Mouse (Mus musculus) megakaryocyte, embryonic 14.5 days (primary cell): Measurements from ENCODE around the gene Ndufv1.

ENCODE experiments used
- FLI1 ChIP-seq: IDR thresholded peaks from 2 replicates; pipeline ENCODE4 v1.6.1; 2012; ENCODE audit warnings: low read length, inconsistent platforms, mixed read lengths
- GATA1 ChIP-seq: IDR thresholded peaks from 3 replicates; pipeline ENCODE4 v1.6.1; 2012; ENCODE audit warnings: mixed read lengths, low read length, inconsistent platforms, borderline replicate concordance

DNA sequence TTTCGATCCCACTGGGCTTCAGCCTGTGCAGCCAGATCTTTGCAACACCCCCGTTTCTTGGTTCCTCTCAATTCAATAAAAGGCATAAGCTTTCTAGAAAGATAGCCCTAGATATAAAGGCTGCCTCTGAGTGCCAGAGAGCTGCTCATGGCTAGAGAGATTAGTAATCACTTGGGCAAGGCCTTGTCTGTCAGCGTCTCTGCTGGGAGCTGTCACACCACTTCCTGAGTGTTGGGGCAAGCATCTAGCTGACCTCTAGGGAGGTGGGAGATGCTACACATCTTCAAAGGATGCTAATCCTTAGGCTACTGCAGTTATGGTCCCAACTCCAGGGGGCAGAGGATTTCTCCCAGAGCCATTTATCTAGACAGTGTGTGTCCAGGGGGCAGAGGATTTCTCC is 45.3 kb downstream of the Ndufv1 start:
- TF ChIP-seq FLI1 = no peak
- TF ChIP-seq GATA1 = no peak
